27 mouse cellular contexts compared by ENCODE assay signal in the genomic region with DNA sequence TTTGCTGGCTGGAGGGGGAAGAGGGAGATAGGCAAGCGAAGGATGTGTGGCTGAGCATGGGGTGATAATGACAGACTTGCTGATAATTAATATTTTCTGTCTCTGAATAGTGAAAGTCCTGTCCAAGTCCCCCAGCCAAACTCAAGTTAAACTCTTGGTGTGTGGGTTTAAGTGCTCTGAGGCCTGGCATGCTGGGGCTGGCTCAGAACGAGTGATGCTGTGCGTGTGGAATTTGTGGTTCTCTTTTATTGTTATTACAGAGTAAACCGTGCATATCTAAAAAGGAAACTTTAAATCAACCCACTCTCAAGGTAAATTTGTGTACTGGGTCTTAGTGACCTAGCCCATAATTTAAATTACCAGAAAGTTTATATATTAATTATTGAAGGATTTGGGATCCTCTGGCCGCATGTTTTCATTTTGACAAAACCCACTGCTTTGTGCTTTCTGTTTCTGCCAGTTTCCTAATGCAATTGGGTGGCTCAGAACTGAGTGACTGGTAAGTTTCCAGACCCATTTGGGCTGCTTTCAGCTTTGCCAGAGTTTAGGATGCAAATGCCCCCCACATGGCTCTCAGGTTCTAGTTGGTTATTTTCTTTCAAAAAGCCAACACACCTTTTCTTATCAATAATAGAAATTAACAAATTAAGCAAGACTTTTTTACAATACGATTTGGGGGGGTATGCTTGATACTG.
DNase-seq lines count a peak whose midpoint lies in the region; ATAC-seq and TF ChIP-seq lines count a peak whose summit lies in the region.
"Had no signal": no experiment of that assay in that cellular context is flagged by ENCODE, and none has a peak within 500 bp of the region (broad histone marks: within the 10 kb centered on the region; RNA-seq: fewer than 3 reads in every experiment).

No protein-coding gene starts in this region.

- ATAC-seq in forebrain, embryonic 14.5 days, result no peak
- ATAC-seq: hindbrain, postnatal 0 days; intestine, embryonic 16.5 days had no signal

- no peak for TF ChIP-seq POLR2A in embryonic fibroblast, embryonic 13.5 days (IDR thresholded peaks at IDR 0.05; ENCODE audit: low read depth, low read length)

- H3K36me3 ChIP-seq in forebrain, embryonic 14.5 days (ENCODE audit: control insufficient read depth, insufficient read depth, low read length), result no peaks in the 10 kb centered on the region
- H3K36me3 ChIP-seq: forebrain, embryonic 12.5 days; hindbrain, embryonic 10.5 days; lung, embryonic 15.5 days; neural tube, embryonic 12.5 days had no signal

- H3K9me3 ChIP-seq in forebrain, embryonic 14.5 days (replicated peaks; ENCODE audit: control insufficient read depth, low read length), result no peaks in the 10 kb centered on the region
- H3K9me3 ChIP-seq: forebrain, embryonic 12.5 days; hindbrain, embryonic 10.5 days; lung, embryonic 15.5 days; neural tube, embryonic 12.5 days had no signal

- H3K9ac ChIP-seq in forebrain, embryonic 14.5 days (ENCODE audit: low read length), result no peak overlapping the region
- H3K9ac ChIP-seq: forebrain, embryonic 12.5 days; liver, embryonic 14.5 days; lung, embryonic 15.5 days; neural tube, embryonic 12.5 days had no signal

- peak; percentile 61 for DNase-seq in urinary bladder, postnatal 14 days (ENCODE audit: low spot score)
- no peak for DNase-seq in urinary bladder, postnatal 4 days (ENCODE audit: low spot score in 2 of 2)
- peak; percentile 57 for DNase-seq in NIH3T3 (ENCODE audit: low read depth)
- no peak for DNase-seq in gastrocnemius, postnatal 4 days (ENCODE audit: low spot score in 2 of 2)
- no peak for DNase-seq in thymus, postnatal 25 days
- no peak for DNase-seq in forebrain, embryonic 14.5 days (ENCODE audit: low spot score)
- DNase-seq: adrenal gland, postnatal 10 days; cerebellum, adult 2 months; cerebellum, postnatal 25 days; heart, postnatal 10 days; kidney, adult 9 months; kidney, postnatal 25 days; lung, postnatal 4 days; midbrain, embryonic 14.5 days; retina, postnatal 1 day; right cerebral cortex, postnatal 25 days; thymus, adult 18-20 months; thymus, postnatal 4 days had no signal

- WGBS in forebrain, embryonic 14.5 days, result 84% methylated on average over 6 of the region's 6 CpGs

- H3K4me3 ChIP-seq in embryonic fibroblast, embryonic 13.5 days (ENCODE audit: insufficient read depth, low read length), result no peak overlapping the region
- no peak overlapping the region for H3K4me3 ChIP-seq in forebrain, embryonic 14.5 days (ENCODE audit: low read depth, low read length)
- H3K4me3 ChIP-seq: forebrain, embryonic 12.5 days; hindbrain, embryonic 10.5 days; lung, embryonic 15.5 days; neural tube, embryonic 12.5 days had no signal

- H3K4me1 ChIP-seq in embryonic fibroblast, embryonic 13.5 days (ENCODE audit: control insufficient read depth, insufficient read depth, low read length), result peaks cover 8% of the 10 kb centered on the region
- no peaks in the 10 kb centered on the region for H3K4me1 ChIP-seq in forebrain, embryonic 14.5 days (ENCODE audit: control insufficient read depth, insufficient read depth, low read length)
- H3K4me1 ChIP-seq: forebrain, embryonic 12.5 days; neural tube, embryonic 12.5 days had no signal

- no peaks in the 10 kb centered on the region for H3K27me3 ChIP-seq in forebrain, embryonic 14.5 days (replicated peaks; ENCODE audit: control insufficient read depth, insufficient read depth, low read length)
- H3K27me3 ChIP-seq: forebrain, embryonic 12.5 days; lung, embryonic 15.5 days; neural tube, embryonic 12.5 days had no signal

- peak overlapping the region; percentile 47 for H3K27ac ChIP-seq in embryonic fibroblast, embryonic 13.5 days (ENCODE audit: insufficient read depth, low read length)
- H3K27ac ChIP-seq in forebrain, embryonic 14.5 days (ENCODE audit: low read depth, low read length), result no peak overlapping the region
- H3K27ac ChIP-seq: forebrain, embryonic 12.5 days; hindbrain, embryonic 10.5 days; hindbrain, postnatal 0 days; liver, embryonic 14.5 days; lung, embryonic 15.5 days; neural tube, embryonic 12.5 days had no signal

- H3K4me2 ChIP-seq in forebrain, embryonic 14.5 days (ENCODE audit: low read length), result no peak overlapping the region
- H3K4me2 ChIP-seq: forebrain, embryonic 12.5 days; heart, embryonic 11.5 days; lung, embryonic 15.5 days; neural tube, embryonic 12.5 days had no signal

- TF ChIP-seq CTCF in embryonic fibroblast, embryonic 13.5 days (IDR thresholded peaks at IDR 0.05; ENCODE audit: borderline replicate concordance, insufficient read depth, low read length), result no peak

Comparison
In these comparisons a context has a peak if more than half of its experiments do, and no peak if none do; other contexts are left out.
1. DNase-seq: peak in urinary bladder, postnatal 14 days (single experiment) and NIH3T3 (single experiment); none in urinary bladder, postnatal 4 days (0 of 2), gastrocnemius, postnatal 4 days (0 of 2), thymus, postnatal 25 days (single experiment) and forebrain, embryonic 14.5 days (single experiment).